Mouse (Mus musculus): ENCODE results near the gene Frem1. TPM values are rescaled to one million over a fixed set of nuclear protein-coding genes. Genes with fewer than 3 reads are reported as not detected.
A peak's percentile ranks its signal among the peaks of the same experiment; 100 is the strongest.

The Frem1 gene
- polyA plus RNA-seq, 1 experiment from 2014 or later = 11.7 TPM

DNA sequence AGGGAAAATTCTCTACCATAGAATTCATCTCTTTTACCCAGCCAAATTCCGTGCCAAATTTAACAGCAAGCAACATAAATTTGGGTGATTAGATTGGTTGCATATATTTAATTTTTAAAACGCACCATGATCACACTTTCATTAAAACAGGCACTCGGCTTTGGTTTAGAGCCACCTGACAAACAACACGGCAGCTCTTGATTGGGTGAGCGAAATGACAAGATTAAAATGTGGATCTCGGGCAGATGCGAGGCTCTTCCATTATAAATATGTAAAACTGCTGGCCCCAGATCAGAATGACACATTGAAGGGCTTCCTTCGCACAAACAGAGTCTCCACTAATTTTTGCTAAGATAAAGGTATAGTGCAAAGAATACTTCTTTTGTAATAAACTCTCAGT is 105.4 kb downstream of the Frem1 start:
- Histone ChIP-seq H3K27ac (ENCODE audit: low read length) (no peak overlapping the region), H3K4me2 (ENCODE audit: low read depth, low read length) (no peak overlapping the region), H3K36me3 (ENCODE audit: control insufficient read depth, insufficient read depth, low read length) (no peaks in the 10 kb centered on the region), H3K4me3 (replicated peaks; ENCODE audit: low read length) (no peak overlapping the region), H3K9me3 (replicated peaks; ENCODE audit: control insufficient read depth, low read length) (no peaks in the 10 kb centered on the region), H3K9ac (ENCODE audit: low read length) (no peak overlapping the region), H3K27me3 (ENCODE audit: control insufficient read depth, insufficient read depth, low read length) (no peaks in the 10 kb centered on the region), H3K4me1 (ENCODE audit: control insufficient read depth, insufficient read depth, low read length) (no peaks in the 10 kb centered on the region; the same call in 1 of the 2 replicates)
- WGBS = 86% methylated on average over 8 of the region's 8 CpGs
- no peak for ATAC-seq (ENCODE audit: insufficient read depth, low FRiP score)

DNA sequence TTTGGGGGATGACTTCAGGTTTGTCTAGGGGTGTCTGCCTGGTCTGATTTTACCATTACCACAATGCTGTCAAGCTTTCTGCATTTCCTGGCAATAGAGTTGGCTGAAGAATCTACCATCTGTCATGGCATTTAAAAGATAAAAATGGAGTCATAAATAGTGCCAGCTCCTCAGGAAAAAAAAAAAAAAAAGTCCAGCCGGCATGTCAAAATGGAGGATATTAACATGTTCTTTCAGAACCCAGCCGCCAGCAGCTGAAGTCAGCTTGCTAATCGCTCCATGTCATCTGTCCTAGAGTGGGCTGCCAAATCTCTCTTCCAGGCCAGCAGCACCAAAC is 105.9 kb downstream of the Frem1 start:
- no peaks in the 10 kb centered on the region for H3K36me3 ChIP-seq (ENCODE audit: control insufficient read depth, insufficient read depth, low read length)
- H3K4me1 ChIP-seq (ENCODE audit: control insufficient read depth, insufficient read depth, low read length) = no peaks in the 10 kb centered on the region; the same call in 1 of the 2 replicates
- H3K4me2 ChIP-seq (ENCODE audit: low read depth, low read length) = no peak overlapping the region
- 59% methylated on average over 3 of the region's 3 CpGs for WGBS
- H3K27ac ChIP-seq (ENCODE audit: low read length) = no peak overlapping the region
- no peak overlapping the region for H3K9ac ChIP-seq (ENCODE audit: low read length)
- H3K9me3 ChIP-seq (replicated peaks; ENCODE audit: control insufficient read depth, low read length) = no peaks in the 10 kb centered on the region
- H3K4me3 ChIP-seq (replicated peaks; ENCODE audit: low read length) = no peak overlapping the region
- ATAC-seq (ENCODE audit: insufficient read depth, low FRiP score) = no peak
- H3K27me3 ChIP-seq (ENCODE audit: control insufficient read depth, insufficient read depth, low read length) = no peaks in the 10 kb centered on the region

DNA sequence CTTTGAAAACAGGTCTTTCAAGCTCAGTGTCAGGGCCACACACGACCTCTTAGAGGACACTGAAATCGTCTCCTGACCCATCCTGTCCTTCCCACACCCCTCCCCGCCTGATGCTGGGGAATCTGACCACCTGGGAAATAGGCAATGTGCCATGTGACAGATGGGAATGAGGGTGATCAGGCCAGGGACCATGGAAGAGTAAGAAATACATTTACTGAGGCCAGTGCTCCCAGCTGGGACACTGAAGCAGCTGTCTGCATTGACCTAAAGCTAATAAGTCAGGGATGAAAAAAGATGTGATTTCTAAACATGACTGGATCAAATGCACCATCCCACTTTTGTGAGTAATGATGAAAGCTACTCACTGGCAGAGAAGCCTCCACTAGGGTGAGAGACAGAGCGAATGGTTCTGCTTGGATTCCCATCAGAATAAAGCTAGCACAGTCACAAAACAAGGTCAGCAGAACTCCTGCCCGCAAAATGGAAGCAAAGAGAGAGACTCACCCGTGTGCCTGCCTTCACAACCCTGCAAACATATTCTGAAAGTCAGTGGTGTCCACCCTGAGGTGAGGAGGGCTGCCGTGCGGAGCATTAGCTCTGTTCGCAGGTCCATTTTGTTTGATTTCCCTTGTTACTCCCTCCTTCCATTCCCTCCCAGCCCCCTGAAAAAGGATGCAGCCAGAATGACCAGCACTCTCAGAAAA is 106.4 kb downstream of the Frem1 start:
- no peaks in the 10 kb centered on the region for H3K27me3 ChIP-seq (ENCODE audit: control insufficient read depth, insufficient read depth, low read length)
- no peak overlapping the region for H3K4me3 ChIP-seq (replicated peaks; ENCODE audit: low read length)
- no peak overlapping the region for H3K27ac ChIP-seq (ENCODE audit: low read length)
- H3K9ac ChIP-seq (ENCODE audit: low read length) = no peak overlapping the region
- no peaks in the 10 kb centered on the region for H3K9me3 ChIP-seq (replicated peaks; ENCODE audit: control insufficient read depth, low read length)
- no peak for ATAC-seq (ENCODE audit: insufficient read depth, low FRiP score)
- no peaks in the 10 kb centered on the region for H3K36me3 ChIP-seq (ENCODE audit: control insufficient read depth, insufficient read depth, low read length)
- WGBS = 73% methylated on average over 9 of the region's 9 CpGs
- no peak overlapping the region for H3K4me2 ChIP-seq (ENCODE audit: low read depth, low read length)
- no peaks in the 10 kb centered on the region; the same call in 1 of the 2 replicates for H3K4me1 ChIP-seq (ENCODE audit: control insufficient read depth, insufficient read depth, low read length)

DNA sequence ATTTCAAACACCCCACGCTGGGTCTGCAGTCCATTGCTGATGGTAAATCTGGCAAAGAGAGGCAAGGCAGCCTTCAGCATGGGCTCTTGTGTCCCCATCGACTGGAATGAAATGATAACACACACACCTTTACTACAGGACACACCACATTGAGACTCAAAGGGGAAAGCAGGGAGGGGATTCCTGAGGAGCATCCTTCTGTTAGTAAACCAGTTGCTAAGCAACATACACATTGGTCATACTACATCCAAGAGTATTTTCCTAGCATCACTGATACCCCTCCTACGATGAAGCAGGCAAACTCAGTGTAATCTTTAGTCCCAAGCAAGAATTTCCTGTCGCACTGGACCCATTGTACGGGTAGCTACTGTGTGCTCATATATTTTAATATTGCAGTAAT is 111.5 kb downstream of the Frem1 start:
- no peak overlapping the region for H3K9ac ChIP-seq (ENCODE audit: low read length)
- no peak overlapping the region for H3K27ac ChIP-seq (ENCODE audit: low read length)
- no peak for ATAC-seq (ENCODE audit: insufficient read depth, low FRiP score)
- no peak overlapping the region for H3K4me2 ChIP-seq (ENCODE audit: low read depth, low read length)
- H3K4me1 ChIP-seq (ENCODE audit: control insufficient read depth, insufficient read depth, low read length) = no peaks in the 10 kb centered on the region
- no peak overlapping the region for H3K4me3 ChIP-seq (replicated peaks; ENCODE audit: low read length)
- H3K9me3 ChIP-seq (replicated peaks; ENCODE audit: control insufficient read depth, low read length) = no peaks in the 10 kb centered on the region
- WGBS = 85% methylated on average over 5 of the region's 5 CpGs
- no peaks in the 10 kb centered on the region for H3K27me3 ChIP-seq (ENCODE audit: control insufficient read depth, insufficient read depth, low read length)
- H3K36me3 ChIP-seq (ENCODE audit: control insufficient read depth, insufficient read depth, low read length) = no peaks in the 10 kb centered on the region; the same call in 1 of the 2 replicates

DNA sequence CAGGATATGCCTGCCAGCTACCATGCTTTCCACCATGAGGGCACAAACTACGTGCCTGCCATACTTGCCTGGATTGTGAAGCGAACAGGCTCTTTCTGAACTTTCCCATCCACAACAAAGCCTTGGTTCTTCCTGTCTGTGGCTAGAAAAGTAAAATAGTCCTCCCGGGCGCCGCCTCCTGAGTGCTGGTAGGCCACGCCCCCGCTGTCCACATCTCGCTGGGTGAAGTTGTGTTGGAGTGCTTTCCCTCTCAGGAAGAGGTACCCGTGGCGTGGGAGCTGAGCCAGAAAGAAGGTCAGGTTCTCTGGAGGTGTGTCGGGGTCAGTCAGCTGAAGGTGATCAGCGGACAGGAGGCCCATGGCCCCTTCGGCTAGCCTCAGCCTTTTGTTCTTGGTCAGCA is 111.9 kb downstream of the Frem1 start:
- Histone ChIP-seq H3K9ac (ENCODE audit: low read length) (no peak overlapping the region), H3K27me3 (ENCODE audit: control insufficient read depth, insufficient read depth, low read length) (no peaks in the 10 kb centered on the region), H3K4me1 (ENCODE audit: control insufficient read depth, insufficient read depth, low read length) (no peaks in the 10 kb centered on the region), H3K9me3 (replicated peaks; ENCODE audit: control insufficient read depth, low read length) (no peaks in the 10 kb centered on the region), H3K36me3 (ENCODE audit: control insufficient read depth, insufficient read depth, low read length) (no peaks in the 10 kb centered on the region; the same call in 1 of the 2 replicates), H3K27ac (ENCODE audit: low read length) (no peak overlapping the region), H3K4me3 (replicated peaks; ENCODE audit: low read length) (no peak overlapping the region), H3K4me2 (ENCODE audit: low read depth, low read length) (no peak overlapping the region)
- ATAC-seq (ENCODE audit: insufficient read depth, low FRiP score) = no peak; the same call in 1 of the 2 replicates
- WGBS = 84% methylated on average over 13 of the region's 13 CpGs

DNA sequence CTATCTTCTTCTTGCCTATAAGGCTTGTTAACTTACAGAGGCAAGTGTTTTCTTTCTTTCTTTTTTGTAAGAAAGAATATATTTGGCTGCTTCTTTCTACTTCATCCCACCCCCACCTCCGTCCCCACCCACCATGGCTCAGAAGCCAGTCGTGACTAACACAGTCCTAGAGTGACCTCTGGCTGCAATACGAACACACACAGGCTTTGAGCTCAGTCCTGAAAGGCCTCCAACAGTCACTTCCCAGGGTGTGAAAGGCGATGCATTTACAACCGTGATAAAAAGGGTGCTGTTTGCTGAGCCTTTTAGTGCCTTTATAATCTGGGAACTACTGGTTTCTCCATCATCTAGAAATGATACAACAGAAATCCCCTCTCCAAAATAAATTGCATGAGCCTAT is 117.8 kb downstream of the Frem1 start:
- Histone ChIP-seq H3K9ac (ENCODE audit: low read length) (no peak overlapping the region), H3K4me2 (ENCODE audit: low read depth, low read length) (peak overlapping the region; percentile 43; the same call in 1 of the 2 replicates), H3K27ac (ENCODE audit: low read length) (no peak overlapping the region), H3K9me3 (replicated peaks; ENCODE audit: control insufficient read depth, low read length) (no peaks in the 10 kb centered on the region), H3K4me3 (replicated peaks; ENCODE audit: low read length) (no peak overlapping the region), H3K4me1 (ENCODE audit: control insufficient read depth, insufficient read depth, low read length) (no peaks in the 10 kb centered on the region), H3K27me3 (ENCODE audit: control insufficient read depth, insufficient read depth, low read length) (no peaks in the 10 kb centered on the region), H3K36me3 (ENCODE audit: control insufficient read depth, insufficient read depth, low read length) (no peaks in the 10 kb centered on the region)
- peak; percentile 80 for ATAC-seq (ENCODE audit: insufficient read depth, low FRiP score)
- 14% methylated on average over 5 of the region's 5 CpGs for WGBS

DNA sequence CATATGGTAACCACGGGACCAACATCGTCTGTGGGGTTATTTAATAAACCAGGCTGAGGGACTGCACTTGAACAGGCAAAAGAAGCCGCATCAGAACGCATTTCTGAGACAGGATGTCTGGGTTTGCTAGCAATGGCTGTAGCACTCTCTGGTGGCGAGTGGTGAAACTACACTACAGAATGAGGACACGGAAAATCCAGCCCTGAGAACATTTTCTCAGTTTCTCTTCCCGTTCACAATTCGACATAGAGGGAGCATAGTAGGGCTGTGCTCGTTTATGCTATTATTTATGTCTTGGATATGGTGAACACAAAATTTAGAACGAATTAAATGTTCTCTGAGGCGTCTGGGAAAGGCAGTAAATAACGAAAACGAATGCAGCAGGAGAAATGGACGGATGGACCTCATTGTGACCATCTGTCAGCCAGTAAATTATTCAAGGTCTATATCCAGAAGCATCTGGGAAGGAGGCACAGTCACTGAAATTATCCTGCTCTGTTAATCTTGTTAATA is 118.4 kb downstream of the Frem1 start:
- no peak overlapping the region for H3K27ac ChIP-seq (ENCODE audit: low read length)
- H3K4me2 ChIP-seq (ENCODE audit: low read depth, low read length) = peak overlapping the region; percentile 43
- no peak overlapping the region for H3K9ac ChIP-seq (ENCODE audit: low read length)
- no peak for ATAC-seq (ENCODE audit: insufficient read depth, low FRiP score)
- H3K4me1 ChIP-seq (ENCODE audit: control insufficient read depth, insufficient read depth, low read length) = no peaks in the 10 kb centered on the region
- H3K9me3 ChIP-seq (replicated peaks; ENCODE audit: control insufficient read depth, low read length) = no peaks in the 10 kb centered on the region
- H3K27me3 ChIP-seq (ENCODE audit: control insufficient read depth, insufficient read depth, low read length) = no peaks in the 10 kb centered on the region
- H3K36me3 ChIP-seq (ENCODE audit: control insufficient read depth, insufficient read depth, low read length) = no peaks in the 10 kb centered on the region
- WGBS = 16% methylated on average over 14 of the region's 14 CpGs
- H3K4me3 ChIP-seq (replicated peaks; ENCODE audit: low read length) = peak overlapping the region; percentile 26

DNA sequence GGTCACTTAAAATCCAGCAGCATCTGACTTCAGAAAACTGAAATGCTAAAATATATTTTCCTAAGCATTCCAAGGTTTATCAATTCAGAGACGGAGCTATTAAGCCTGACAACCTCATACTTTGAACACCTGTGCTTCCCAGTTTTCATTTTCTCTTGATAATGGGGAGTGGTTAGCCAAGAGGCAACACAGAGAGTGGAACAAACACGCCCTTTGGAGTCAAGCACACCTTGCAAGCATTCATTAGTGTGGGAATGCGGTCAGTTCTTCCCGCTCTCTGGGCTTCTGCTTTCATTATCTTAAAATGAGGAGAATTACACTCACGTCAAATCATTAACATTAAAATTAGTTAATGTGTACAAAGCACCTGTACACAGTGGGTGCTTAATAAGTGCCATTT is 122.1 kb downstream of the Frem1 start:
- H3K9ac ChIP-seq (ENCODE audit: low read length) = no peak overlapping the region
- no peaks in the 10 kb centered on the region for H3K9me3 ChIP-seq (replicated peaks; ENCODE audit: control insufficient read depth, low read length)
- H3K4me3 ChIP-seq (replicated peaks; ENCODE audit: low read length) = no peak overlapping the region
- no peaks in the 10 kb centered on the region for H3K27me3 ChIP-seq (ENCODE audit: control insufficient read depth, insufficient read depth, low read length)
- no peaks in the 10 kb centered on the region for H3K4me1 ChIP-seq (ENCODE audit: control insufficient read depth, insufficient read depth, low read length)
- no peak overlapping the region for H3K27ac ChIP-seq (ENCODE audit: low read length)
- no peak for ATAC-seq (ENCODE audit: insufficient read depth, low FRiP score)
- H3K4me2 ChIP-seq (ENCODE audit: low read depth, low read length) = no peak overlapping the region
- WGBS = 64% methylated on average over 5 of the region's 5 CpGs
- H3K36me3 ChIP-seq (ENCODE audit: control insufficient read depth, insufficient read depth, low read length) = no peaks in the 10 kb centered on the region

DNA sequence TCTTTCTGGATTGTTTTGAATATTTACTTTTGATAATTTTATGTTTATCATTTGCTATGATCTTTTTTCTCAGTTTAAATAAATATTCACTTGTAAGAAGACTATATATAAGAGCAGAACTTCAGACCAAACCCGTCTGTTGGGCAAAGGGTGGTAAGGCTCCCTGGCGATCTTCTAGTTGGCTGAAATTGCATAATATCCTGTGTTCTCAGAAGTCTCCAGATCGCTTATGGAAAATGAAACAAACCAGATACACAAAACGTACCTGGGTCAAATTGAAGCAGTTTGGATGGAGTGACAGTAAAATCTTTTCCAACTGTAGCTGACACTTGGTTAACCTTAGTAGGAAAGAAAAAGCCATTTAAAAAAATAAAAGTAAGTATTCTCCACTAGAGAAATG is 130.2 kb downstream of the Frem1 start:
- H3K27me3 ChIP-seq (ENCODE audit: control insufficient read depth, insufficient read depth, low read length) = no peaks in the 10 kb centered on the region
- no peaks in the 10 kb centered on the region for H3K9me3 ChIP-seq (replicated peaks; ENCODE audit: control insufficient read depth, low read length)
- 65% methylated on average over 4 of the region's 4 CpGs for WGBS
- H3K4me2 ChIP-seq (ENCODE audit: low read depth, low read length) = no peak overlapping the region
- no peak for ATAC-seq (ENCODE audit: insufficient read depth, low FRiP score)
- peaks cover 6% of the 10 kb centered on the region; the same call in 1 of the 2 replicates for H3K4me1 ChIP-seq (ENCODE audit: control insufficient read depth, insufficient read depth, low read length)
- no peak overlapping the region for H3K27ac ChIP-seq (ENCODE audit: low read length)
- H3K4me3 ChIP-seq (replicated peaks; ENCODE audit: low read length) = no peak overlapping the region
- no peak overlapping the region for H3K9ac ChIP-seq (ENCODE audit: low read length)
- no peaks in the 10 kb centered on the region for H3K36me3 ChIP-seq (ENCODE audit: control insufficient read depth, insufficient read depth, low read length)
